Mouse (Mus musculus) left cerebral cortex, postnatal 36 days (tissue): ENCODE data around the gene Fkbp1a. TPM values are rescaled to one million over a fixed set of nuclear protein-coding genes. Genes with fewer than 3 reads are reported as not detected.

Experiments
- DNase-seq, 2 experiments: peaks; one replicate each; pipeline ENCODE4 v3.0.0; 2021 to 2022; ENCODE audit warnings: low spot score in 2 of 2, mixed read lengths in 1 of 2
- intact Hi-C: fragments of 180-260 bp; cut with DNase I; formaldehyde crosslinking; loops from one replicate; pipeline ENCODE4 v1.15.1; 2025
- total RNA-seq, 2 experiments: library from RNA; stranded (reverse); gene quantifications; 2 replicates each; pipeline ENCODE4 v1.2.3; 2021

The Fkbp1a gene
- total RNA-seq, 2 experiments from 2014 or later, result 745 to 751 TPM

DNA sequence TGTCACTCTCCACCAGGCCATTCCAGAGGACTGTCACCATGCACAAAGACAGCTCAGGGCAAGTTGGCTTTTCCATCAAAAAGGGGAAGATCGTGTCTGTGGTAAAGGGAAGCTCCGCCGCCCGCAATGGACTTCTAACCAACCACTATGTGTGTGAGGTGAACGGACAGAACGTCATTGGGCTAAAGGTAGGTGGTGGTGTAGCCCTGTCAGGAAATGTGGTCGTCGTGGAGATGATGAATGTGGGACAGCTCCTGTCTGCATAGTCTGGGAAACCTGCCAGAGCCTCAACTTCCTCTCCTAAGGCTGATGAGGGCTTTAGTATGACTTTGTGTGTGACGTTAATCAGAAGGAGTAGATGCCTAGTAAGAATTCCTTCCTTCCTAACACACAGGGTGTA, 45.0 kb downstream of the Fkbp1a start:
- DNase-seq, result no peak
- intact Hi-C loops, result no loop called here

DNA sequence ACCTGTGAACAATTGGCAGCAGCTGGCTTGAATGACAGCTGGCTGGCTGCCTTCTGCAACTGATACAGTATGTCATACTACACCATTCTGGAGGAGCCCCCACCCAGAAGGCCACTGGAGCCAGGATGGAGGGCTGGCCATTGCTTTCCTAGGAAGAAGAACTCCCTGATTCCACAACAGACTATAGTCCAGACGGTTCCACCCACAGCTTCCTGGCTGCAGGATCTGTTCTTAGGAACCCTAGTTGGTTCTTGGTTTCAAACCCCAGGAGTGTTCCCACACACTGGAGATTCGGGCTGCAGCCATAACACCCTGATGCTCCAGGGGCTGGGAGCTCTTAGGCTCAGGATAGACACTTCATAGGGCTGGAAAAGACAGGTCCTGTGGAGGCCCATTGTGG, 55.8 kb downstream of the Fkbp1a start:
- DNase-seq, result peak; percentile 65 to 67
- intact Hi-C loops, result no loop called here

DNA sequence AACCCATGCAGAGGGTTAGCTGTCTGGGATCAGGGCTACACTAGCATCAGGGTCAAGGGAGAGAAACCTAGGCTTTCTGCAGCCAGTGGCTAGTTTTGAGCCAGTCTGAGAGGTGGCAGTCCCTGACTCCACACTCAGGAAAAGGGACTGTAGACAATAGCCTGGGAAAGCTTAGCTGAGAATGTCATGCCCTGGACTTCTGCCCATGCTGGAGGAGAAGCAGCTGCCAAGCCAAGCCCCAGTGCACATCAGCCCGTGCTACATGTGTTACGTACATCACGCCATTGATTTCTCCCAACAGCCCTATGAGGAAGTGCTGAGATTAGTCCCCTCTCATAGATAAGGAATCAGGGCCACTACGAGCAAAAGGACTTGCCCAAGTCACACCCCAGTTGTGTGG, 59.8 kb downstream of the Fkbp1a start:
- DNase-seq, result no peak
- intact Hi-C loops, result no loop called here

DNA sequence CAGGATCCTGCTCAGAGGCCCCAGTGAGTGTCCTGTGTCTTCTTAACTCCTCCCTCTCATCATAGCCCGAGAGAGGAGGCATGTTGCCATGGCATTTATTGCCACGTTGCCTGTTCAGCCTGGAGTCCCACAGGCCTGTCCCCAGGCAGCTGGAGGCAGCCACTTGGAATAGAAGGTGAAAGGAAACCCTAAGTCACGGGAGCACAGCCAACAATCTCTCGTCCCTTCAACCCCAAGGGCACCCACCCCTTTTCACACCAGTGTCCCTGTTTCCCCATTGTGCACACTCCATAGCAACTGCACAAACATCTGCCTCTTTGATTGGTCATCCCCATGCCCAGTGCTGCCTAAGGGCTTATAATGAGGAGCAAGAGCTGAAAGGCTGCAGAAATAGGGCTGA, 61.3 kb downstream of the Fkbp1a start:
- no peak for DNase-seq
- intact Hi-C loops, result no loop called here

DNA sequence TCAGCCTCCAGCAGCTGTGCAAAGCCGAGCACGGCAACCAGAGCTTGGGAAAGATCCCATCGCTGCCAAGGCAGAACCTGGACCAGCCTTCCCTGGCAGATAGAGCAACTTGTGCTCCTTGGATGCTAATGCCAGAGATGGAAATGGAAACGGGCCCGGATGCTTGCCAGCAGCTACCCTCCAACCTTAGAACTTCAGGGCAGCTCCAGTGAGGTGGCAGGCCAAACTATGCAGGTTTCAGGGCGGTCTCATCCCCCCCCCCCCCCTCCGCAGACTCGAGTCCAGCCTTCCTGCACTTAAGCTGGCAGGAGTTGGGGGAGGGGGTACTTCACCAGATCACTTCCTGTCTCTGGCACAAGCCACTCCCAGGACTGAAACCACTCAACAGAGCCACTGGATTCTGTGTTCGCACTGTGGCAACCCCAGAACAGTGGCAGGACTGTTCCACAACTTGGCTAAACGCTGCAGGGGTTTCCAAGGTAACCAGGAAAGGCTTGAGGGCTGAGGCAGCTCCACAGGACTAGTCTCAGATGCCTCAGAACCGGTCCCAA, 63.2 kb downstream of the Fkbp1a start:
- intact Hi-C loops, result no loop called here
- DNase-seq, result peak; percentile 75 to 83

DNA sequence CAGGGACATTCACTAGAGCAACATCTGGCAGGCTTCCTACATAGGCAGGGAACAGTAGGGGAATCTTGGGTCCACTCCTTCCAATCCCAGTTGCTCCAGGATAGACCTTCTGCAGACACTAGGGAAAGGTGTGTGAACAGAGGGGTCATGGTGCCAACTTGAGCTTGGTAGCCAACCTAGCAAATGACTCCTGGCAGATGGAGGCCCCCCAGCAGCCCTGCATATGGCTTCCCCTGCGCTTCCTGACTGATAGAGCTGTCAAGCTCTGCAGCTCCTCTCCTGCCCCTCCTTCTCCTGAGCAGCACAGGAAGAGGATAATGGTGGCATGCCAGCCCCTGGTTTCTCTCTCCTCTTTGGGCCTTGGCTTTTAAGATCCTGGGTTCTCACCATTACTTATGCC, 66.2 kb downstream of the Fkbp1a start:
- intact Hi-C loops, result no loop called here
- no peak for DNase-seq

DNA sequence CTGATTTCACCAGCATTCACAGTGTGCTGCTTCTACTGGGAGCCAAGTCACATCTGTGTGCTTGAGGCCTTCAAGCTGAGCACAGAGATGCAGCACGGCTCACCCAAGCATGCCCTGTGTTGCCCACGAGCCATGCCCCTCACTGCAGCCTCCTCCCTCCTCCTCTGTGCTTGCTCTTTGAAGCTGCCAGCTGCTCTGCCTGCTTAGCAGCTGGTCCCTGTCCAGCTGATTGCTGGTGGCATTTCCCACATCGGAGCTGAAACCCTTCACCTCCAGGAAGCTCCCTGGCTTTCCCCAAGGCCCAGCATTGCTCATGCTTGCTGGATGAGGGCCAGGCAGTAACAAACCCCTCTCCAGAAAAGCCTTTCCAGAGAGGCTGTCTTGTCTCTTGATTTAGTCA, 67.7 kb downstream of the Fkbp1a start:
- no peak for DNase-seq
- intact Hi-C loops, result no loop called here

Other genes starting within 250 kb of the Fkbp1a start
- gene 4921509C19Rik, start 66.3 kb upstream of the Fkbp1a start, total RNA-seq, result not detected
- 100 to 1,000 TPM; 139 to 150 TPM for gene Nsfl1c, start 48.3 kb upstream of the Fkbp1a start, total RNA-seq
- gene Sdcbp2, start 30.1 kb downstream of the Fkbp1a start, total RNA-seq, result 1 to 10 TPM; 1.6 to 2.3 TPM
- 100 to 1,000 TPM; 313 to 321 TPM for gene Snph, start 90.1 kb downstream of the Fkbp1a start, total RNA-seq
- gene Rad21l, start 126.0 kb downstream of the Fkbp1a start, total RNA-seq, result 1 to 10 TPM in 1 of 2 experiments, under 1 TPM in 1; 0.79 to 1.3 TPM
- gene Tmem74b, start 159.5 kb downstream of the Fkbp1a start, total RNA-seq, result 10 to 100 TPM; 10.1 to 11.6 TPM
- gene Psmf1, start 201.7 kb downstream of the Fkbp1a start, total RNA-seq, result 10 to 100 TPM; 40.3 to 46.7 TPM